In genomic region chr9:98374897-98375296, GRCm38 (mm10) we compare ENCODE assay signal across 32 mouse cellular contexts. TPM values are rescaled to one million over a fixed set of nuclear protein-coding genes. Genes with fewer than 3 reads are reported as not detected.
DNase-seq lines count a peak whose midpoint lies in the region; ATAC-seq lines count a peak whose summit lies in the region.
"Had no signal": no experiment of that assay in that cellular context is flagged by ENCODE, and none has a peak within 500 bp of the region (broad histone marks: within the 10 kb centered on the region; RNA-seq: fewer than 3 reads in every experiment).

No protein-coding gene starts in this region.

- no peak overlapping the region for H3K4me3 ChIP-seq in midbrain, embryonic 11.5 days (ENCODE audit: low read depth, low read length)
- H3K4me3 ChIP-seq in midbrain, embryonic 15.5 days = no peak overlapping the region
- H3K4me3 ChIP-seq: embryonic facial prominence, embryonic 12.5 days; forebrain, embryonic 10.5 days; heart, embryonic 10.5 days; hindbrain, embryonic 12.5 days; intestine, embryonic 15.5 days; layer of hippocampus, adult 2 months had no signal

- no peaks in the 10 kb centered on the region for H3K9me3 ChIP-seq in midbrain, embryonic 11.5 days (ENCODE audit: control insufficient read depth, low read length)
- no peaks in the 10 kb centered on the region for H3K9me3 ChIP-seq in midbrain, embryonic 15.5 days
- H3K9me3 ChIP-seq: embryonic facial prominence, embryonic 12.5 days; forebrain, embryonic 10.5 days; heart, embryonic 10.5 days; hindbrain, embryonic 12.5 days; intestine, embryonic 15.5 days had no signal

- H3K27ac ChIP-seq in midbrain, embryonic 11.5 days (ENCODE audit: low read depth, low read length) = no peak overlapping the region
- no peak overlapping the region for H3K27ac ChIP-seq in midbrain, embryonic 15.5 days
- H3K27ac ChIP-seq: embryonic facial prominence, embryonic 12.5 days; forebrain, embryonic 10.5 days; heart, embryonic 10.5 days; hindbrain, embryonic 12.5 days; hindbrain, postnatal 0 days; intestine, embryonic 15.5 days; layer of hippocampus, adult 2 months; liver, embryonic 14.5 days; macrophage had no signal

- H3K27me3 ChIP-seq in midbrain, embryonic 11.5 days (ENCODE audit: control insufficient read depth, insufficient read depth, low read length) = no peaks in the 10 kb centered on the region
- H3K27me3 ChIP-seq in midbrain, embryonic 15.5 days (replicated peaks) = no peaks in the 10 kb centered on the region
- H3K27me3 ChIP-seq: embryonic facial prominence, embryonic 12.5 days; hindbrain, embryonic 12.5 days; intestine, embryonic 15.5 days; Patski had no signal

- H3K4me1 ChIP-seq in midbrain, embryonic 11.5 days (ENCODE audit: control insufficient read depth, insufficient read depth, low read length) = peaks cover 5% of the 10 kb centered on the region
- 0 out of 2 replicates have a peak, but pooled peaks cover 11% of the 10 kb centered on the region for H3K4me1 ChIP-seq in midbrain, embryonic 15.5 days
- H3K4me1 ChIP-seq: intestine, embryonic 15.5 days had no signal

- no peak overlapping the region for H3K9ac ChIP-seq in midbrain, embryonic 11.5 days (ENCODE audit: low read length)
- H3K9ac ChIP-seq in midbrain, embryonic 15.5 days = no peak overlapping the region
- H3K9ac ChIP-seq: embryonic facial prominence, embryonic 12.5 days; forebrain, postnatal 0 days; hindbrain, embryonic 12.5 days; intestine, embryonic 15.5 days; liver, embryonic 14.5 days had no signal

- peak; percentile 31 to 57 for DNase-seq in frontal cortex, postnatal 36 days (ENCODE audit: low spot score in 2 of 2)
- no peak for DNase-seq in frontal cortex, postnatal 14 days (ENCODE audit: low spot score in 2 of 2)
- DNase-seq in midbrain, embryonic 11.5 days (ENCODE audit: low spot score, missing footprints) = peak; percentile 66
- DNase-seq in brain, adult 2 months (ENCODE audit: low read depth, low spot score) = peak; percentile 61
- peak; percentile 33 to 35 for DNase-seq in right cerebral cortex, postnatal 10 days (ENCODE audit: low spot score in 2 of 2)
- DNase-seq in urinary bladder, postnatal 10 days (ENCODE audit: low spot score) = no peak
- DNase-seq in cerebellum, adult 11-12 months = no peak
- DNase-seq: adrenal gland, postnatal 10 days; cerebellum, adult 11 months; cerebellum, adult 9-11 months; embryo, embryonic 11 days; forebrain, postnatal 0 days; gastrocnemius, postnatal 14 days; heart, postnatal 36 days; kidney, adult 2 months; kidney, postnatal 36 days; liver; lung, adult 2 months; lung, postnatal 10 days; midbrain, embryonic 14.5 days; thymus, postnatal 14 days had no signal

- no peak overlapping the region for H3K4me2 ChIP-seq in midbrain, embryonic 11.5 days
- no peak overlapping the region for H3K4me2 ChIP-seq in midbrain, embryonic 15.5 days
- H3K4me2 ChIP-seq: embryonic facial prominence, embryonic 12.5 days; hindbrain, embryonic 12.5 days; intestine, embryonic 15.5 days had no signal

- no peak for ATAC-seq in midbrain, embryonic 11.5 days (ENCODE audit: low FRiP score)
- ATAC-seq in midbrain, embryonic 15.5 days (replicated peaks) = no peak
- ATAC-seq: forebrain, postnatal 0 days; hindbrain, postnatal 0 days; intestine, embryonic 15.5 days; Patski had no signal

- no peaks in the 10 kb centered on the region for H3K36me3 ChIP-seq in midbrain, embryonic 11.5 days (ENCODE audit: control insufficient read depth, insufficient read depth, low read length)
- H3K36me3 ChIP-seq in midbrain, embryonic 15.5 days (replicated peaks) = no peaks in the 10 kb centered on the region
- H3K36me3 ChIP-seq: embryonic facial prominence, embryonic 12.5 days; forebrain, embryonic 10.5 days; heart, embryonic 10.5 days; hindbrain, embryonic 12.5 days; intestine, embryonic 15.5 days had no signal

- WGBS in midbrain, embryonic 11.5 days = 82% methylated on average over 11 of the region's 11 CpGs
- WGBS in midbrain, embryonic 15.5 days = 71% methylated on average over 11 of the region's 11 CpGs

RNA-seq across cellular contexts. Expression of gene Rbp1, which starts 47.9 kb away (rescaled TPM):
- polyA plus RNA-seq in midbrain, embryonic 11.5 days (2014; fragmentation: Nextera tagmentation; extraction: Ambion mirVana) = 26.0 and 27.5 TPM in 2 replicates
- polyA plus RNA-seq in midbrain, embryonic 15.5 days (2015; fragmentation: Nextera tagmentation; extraction: Ambion mirVana) = 25.5 and 30.7 TPM in 2 replicates

Comparison
In these comparisons a context has a peak if more than half of its experiments do, and no peak if none do; other contexts are left out.
1. DNase-seq: peak in frontal cortex, postnatal 36 days (2 of 2), midbrain, embryonic 11.5 days (single experiment), brain, adult 2 months (single experiment) and right cerebral cortex, postnatal 10 days (2 of 2); none in frontal cortex, postnatal 14 days (0 of 2), urinary bladder, postnatal 10 days (single experiment) and cerebellum, adult 11-12 months (single experiment).